Comparison of ENCODE assay signal across 29 mouse cellular contexts in genomic region chr17:25322930-25323329, GRCm38 (mm10). TPM values are rescaled to one million over a fixed set of nuclear protein-coding genes. Genes with fewer than 3 reads are reported as not detected.
DNase-seq lines count a peak whose midpoint lies in the region; ATAC-seq lines count a peak whose summit lies in the region.
"Had no signal": no experiment of that assay in that cellular context is flagged by ENCODE, and none has a peak within 500 bp of the region (broad histone marks: within the 10 kb centered on the region; RNA-seq: fewer than 3 reads in every experiment).

No protein-coding gene starts in this region.

- H3K4me1 ChIP-seq in liver, embryonic 13.5 days (replicated peaks): peaks cover 6% of the 10 kb centered on the region; the same call in 1 of the 2 replicates
- no peaks in the 10 kb centered on the region for H3K4me1 ChIP-seq in liver, embryonic 16.5 days (ENCODE audit: control insufficient read depth, low read depth, low read length)
- H3K4me1 ChIP-seq in heart, embryonic 10.5 days: no peaks in the 10 kb centered on the region; the same call in 1 of the 2 replicates
- peaks cover 4% of the 10 kb centered on the region; the same call in 1 of the 2 replicates for H3K4me1 ChIP-seq in limb, embryonic 10.5 days
- H3K4me1 ChIP-seq: forebrain, embryonic 10.5 days; forebrain, embryonic 13.5 days; hindbrain, embryonic 12.5 days; hindbrain, embryonic 15.5 days had no signal

- peak; percentile 73 for ATAC-seq in liver, embryonic 13.5 days (ENCODE audit: low read depth)
- ATAC-seq in liver, embryonic 16.5 days (ENCODE audit: low read depth): peak; percentile 64
- ATAC-seq: forebrain, embryonic 13.5 days; forebrain, embryonic 16.5 days; Patski had no signal

- H3K36me3 ChIP-seq in liver, embryonic 13.5 days: no peaks in the 10 kb centered on the region
- H3K36me3 ChIP-seq in liver, embryonic 16.5 days (ENCODE audit: control insufficient read depth, insufficient read depth): no peaks in the 10 kb centered on the region
- no peaks in the 10 kb centered on the region for H3K36me3 ChIP-seq in heart, embryonic 10.5 days
- no peaks in the 10 kb centered on the region for H3K36me3 ChIP-seq in limb, embryonic 10.5 days
- H3K36me3 ChIP-seq: forebrain, embryonic 10.5 days; G1E; hindbrain, embryonic 12.5 days; hindbrain, embryonic 15.5 days had no signal

- no peak overlapping the region for H3K4me3 ChIP-seq in liver, embryonic 13.5 days (replicated peaks)
- no peak overlapping the region for H3K4me3 ChIP-seq in liver, embryonic 16.5 days (ENCODE audit: low read depth, low read length)
- H3K4me3 ChIP-seq in heart, embryonic 10.5 days: no peak overlapping the region
- H3K4me3 ChIP-seq in limb, embryonic 10.5 days: no peak overlapping the region
- H3K4me3 ChIP-seq: forebrain, embryonic 10.5 days; forebrain, embryonic 13.5 days; heart, adult 2 months; hindbrain, embryonic 12.5 days; hindbrain, embryonic 15.5 days had no signal

- H3K4me2 ChIP-seq in liver, embryonic 13.5 days: no peak overlapping the region
- no peak overlapping the region for H3K4me2 ChIP-seq in liver, embryonic 16.5 days (ENCODE audit: low read depth, low read length)
- H3K4me2 ChIP-seq: forebrain, embryonic 13.5 days; heart, embryonic 11.5 days; hindbrain, embryonic 12.5 days; hindbrain, embryonic 15.5 days had no signal

- H3K27me3 ChIP-seq in liver, embryonic 13.5 days: peaks cover 14% of the 10 kb centered on the region; the same call in 1 of the 2 replicates
- no peaks in the 10 kb centered on the region for H3K27me3 ChIP-seq in liver, embryonic 16.5 days (ENCODE audit: control insufficient read depth, insufficient read depth, low read depth, low read length)
- H3K27me3 ChIP-seq in heart, embryonic 10.5 days (ENCODE audit: insufficient read depth, poor library complexity, severe bottlenecking): peaks cover 37% of the 10 kb centered on the region
- no peaks in the 10 kb centered on the region for H3K27me3 ChIP-seq in limb, embryonic 10.5 days (ENCODE audit: low read depth, poor library complexity, severe bottlenecking)
- H3K27me3 ChIP-seq: forebrain, embryonic 13.5 days; hindbrain, embryonic 15.5 days had no signal

- H3K9me3 ChIP-seq in liver, embryonic 13.5 days (replicated peaks): no peaks in the 10 kb centered on the region
- H3K9me3 ChIP-seq in liver, embryonic 16.5 days (replicated peaks; ENCODE audit: control insufficient read depth, low read length): no peaks in the 10 kb centered on the region
- H3K9me3 ChIP-seq in heart, embryonic 10.5 days: no peaks in the 10 kb centered on the region
- H3K9me3 ChIP-seq in limb, embryonic 10.5 days (replicated peaks): no peaks in the 10 kb centered on the region
- H3K9me3 ChIP-seq: forebrain, embryonic 10.5 days; forebrain, embryonic 13.5 days; G1E; hindbrain, embryonic 12.5 days; hindbrain, embryonic 15.5 days had no signal

- no peak overlapping the region for H3K9ac ChIP-seq in liver, embryonic 13.5 days
- no peak overlapping the region for H3K9ac ChIP-seq in liver, embryonic 16.5 days (ENCODE audit: low read depth, low read length)
- H3K9ac ChIP-seq: forebrain, embryonic 13.5 days; hindbrain, embryonic 12.5 days; hindbrain, embryonic 15.5 days had no signal

- no peak overlapping the region for H3K27ac ChIP-seq in liver, embryonic 13.5 days
- H3K27ac ChIP-seq in liver, embryonic 16.5 days (ENCODE audit: low read length): no peak overlapping the region
- H3K27ac ChIP-seq in heart, embryonic 10.5 days: no peak overlapping the region
- H3K27ac ChIP-seq in limb, embryonic 10.5 days: no peak overlapping the region
- H3K27ac ChIP-seq: forebrain, embryonic 10.5 days; forebrain, embryonic 13.5 days; heart, adult 2 months; hindbrain, embryonic 12.5 days; hindbrain, embryonic 15.5 days had no signal

- DNase-seq in testis, postnatal 10 days (ENCODE audit: low spot score): peak; percentile 32
- DNase-seq in testis, postnatal 14 days (ENCODE audit: low spot score): no peak
- DNase-seq in liver, embryonic 13.5 days: no peak
- no peak for DNase-seq in heart, embryonic 10.5 days (ENCODE audit: low spot score)
- no peak for DNase-seq in limb, embryonic 10.5 days (ENCODE audit: low spot score)
- no peak for DNase-seq in embryo, embryonic 10 days (ENCODE audit: low spot score)
- DNase-seq: adrenal gland, postnatal 10 days; B cell, adult 2 months; cerebellum, adult 11 months; cerebellum, adult 2 months; cerebellum, postnatal 10 days; cerebellum, postnatal 36 days; gastrocnemius, postnatal 10 days; gastrocnemius, postnatal 36 days; heart, adult 2 months had no signal

- 22% methylated on average over 2 of the region's 2 CpGs for WGBS in liver, embryonic 13.5 days (ENCODE audit: insufficient replicate concordance)
- 9% methylated on average over 2 of the region's 2 CpGs for WGBS in liver, embryonic 16.5 days (ENCODE audit: insufficient replicate concordance)
- WGBS in heart, embryonic 10.5 days: 31% methylated on average over 2 of the region's 2 CpGs
- 28% methylated on average over 2 of the region's 2 CpGs for WGBS in limb, embryonic 10.5 days

RNA-seq across cellular contexts. Expression of gene Prss29, which starts 4.5 kb away (rescaled TPM):
- polyA plus RNA-seq in liver, embryonic 13.5 days (2015; fragmentation: Nextera tagmentation; extraction: Ambion mirVana): not detected in 2 replicates
- polyA plus RNA-seq in liver, embryonic 16.5 days (2015; fragmentation: Nextera tagmentation; extraction: Ambion mirVana): not detected in 2 replicates
- polyA plus RNA-seq in heart, embryonic 10.5 days (2016; fragmentation: Nextera tagmentation; extraction: Ambion mirVana): not detected in 2 replicates
- not detected in 2 replicates for polyA plus RNA-seq in limb, embryonic 10.5 days (2016; fragmentation: Nextera tagmentation; extraction: Ambion mirVana)
- polyA plus RNA-seq: cerebellum, adult 2 months; cortical plate, adult 2 months; embryonic facial prominence, embryonic 11.5 days; embryonic facial prominence, embryonic 14.5 days; forebrain, embryonic 10.5 days; forebrain, embryonic 13.5 days; forebrain, embryonic 16.5 days; G1E; heart, adult 2 months; heart, embryonic 11.5 days; heart, embryonic 14.5 days; heart, postnatal 0 days; hindbrain, embryonic 12.5 days; hindbrain, embryonic 15.5 days; Patski had no signal

RNA-seq across cellular contexts. Expression of gene Prss28, which starts 14.5 kb away (rescaled TPM):
- polyA plus RNA-seq in liver, embryonic 13.5 days (2015; fragmentation: Nextera tagmentation; extraction: Ambion mirVana): not detected in 2 replicates
- polyA plus RNA-seq in liver, embryonic 16.5 days (2015; fragmentation: Nextera tagmentation; extraction: Ambion mirVana): not detected in 2 replicates
- not detected in 2 replicates for polyA plus RNA-seq in heart, embryonic 10.5 days (2016; fragmentation: Nextera tagmentation; extraction: Ambion mirVana)
- polyA plus RNA-seq in limb, embryonic 10.5 days (2016; fragmentation: Nextera tagmentation; extraction: Ambion mirVana): not detected in 2 replicates
- polyA plus RNA-seq: cerebellum, adult 2 months; cortical plate, adult 2 months; embryonic facial prominence, embryonic 11.5 days; embryonic facial prominence, embryonic 14.5 days; forebrain, embryonic 10.5 days; forebrain, embryonic 13.5 days; forebrain, embryonic 16.5 days; G1E; heart, adult 2 months; heart, embryonic 11.5 days; heart, embryonic 14.5 days; heart, postnatal 0 days; hindbrain, embryonic 12.5 days; hindbrain, embryonic 15.5 days; Patski had no signal

RNA-seq across cellular contexts. Expression of gene Tpsab1, which starts 22.4 kb away (rescaled TPM):
- not detected in 2 replicates for polyA plus RNA-seq in liver, embryonic 13.5 days (2015; fragmentation: Nextera tagmentation; extraction: Ambion mirVana)
- not detected in 2 replicates for polyA plus RNA-seq in liver, embryonic 16.5 days (2015; fragmentation: Nextera tagmentation; extraction: Ambion mirVana)
- polyA plus RNA-seq in heart, embryonic 10.5 days (2016; fragmentation: Nextera tagmentation; extraction: Ambion mirVana): not detected in 2 replicates
- not detected in 2 replicates for polyA plus RNA-seq in limb, embryonic 10.5 days (2016; fragmentation: Nextera tagmentation; extraction: Ambion mirVana)
- polyA plus RNA-seq: cerebellum, adult 2 months; cortical plate, adult 2 months; embryonic facial prominence, embryonic 11.5 days; forebrain, embryonic 10.5 days; forebrain, embryonic 13.5 days; forebrain, embryonic 16.5 days; heart, embryonic 11.5 days; hindbrain, embryonic 12.5 days; hindbrain, embryonic 15.5 days; Patski had no signal

RNA-seq across cellular contexts. Expression of gene Prss34, which starts 24.7 kb away (rescaled TPM):
- polyA plus RNA-seq in liver, embryonic 13.5 days (2015; fragmentation: Nextera tagmentation; extraction: Ambion mirVana): 0.82 and 1.2 TPM in 2 replicates
- polyA plus RNA-seq in liver, embryonic 16.5 days (2015; fragmentation: Nextera tagmentation; extraction: Ambion mirVana): 3.4 and 4.9 TPM in 2 replicates
- not detected in 2 replicates for polyA plus RNA-seq in heart, embryonic 10.5 days (2016; fragmentation: Nextera tagmentation; extraction: Ambion mirVana)
- not detected in 2 replicates for polyA plus RNA-seq in limb, embryonic 10.5 days (2016; fragmentation: Nextera tagmentation; extraction: Ambion mirVana)
- polyA plus RNA-seq: cerebellum, adult 2 months; cortical plate, adult 2 months; embryonic facial prominence, embryonic 11.5 days; forebrain, embryonic 10.5 days; forebrain, embryonic 13.5 days; forebrain, embryonic 16.5 days; G1E; heart, embryonic 11.5 days; hindbrain, embryonic 12.5 days; hindbrain, embryonic 15.5 days; Patski had no signal

RNA-seq across cellular contexts. Expression of gene Tpsb2, which starts 43.2 kb away (rescaled TPM):
- polyA plus RNA-seq in liver, embryonic 13.5 days (2015; fragmentation: Nextera tagmentation; extraction: Ambion mirVana): 0.25 TPM in 1 of 2 replicates, not detected in the other
- polyA plus RNA-seq in liver, embryonic 16.5 days (2015; fragmentation: Nextera tagmentation; extraction: Ambion mirVana): 0.47 and 0.65 TPM in 2 replicates
- not detected in 2 replicates for polyA plus RNA-seq in heart, embryonic 10.5 days (2016; fragmentation: Nextera tagmentation; extraction: Ambion mirVana)
- polyA plus RNA-seq in limb, embryonic 10.5 days (2016; fragmentation: Nextera tagmentation; extraction: Ambion mirVana): not detected in 2 replicates
- polyA plus RNA-seq: cerebellum, adult 2 months; embryonic facial prominence, embryonic 11.5 days; forebrain, embryonic 10.5 days; forebrain, embryonic 13.5 days; forebrain, embryonic 16.5 days; G1E; heart, embryonic 11.5 days; hindbrain, embryonic 12.5 days; Patski had no signal
